Mouse (Mus musculus) left cerebral cortex, adult 8-10 months (tissue): Measurements from ENCODE around the gene Med16. TPM values are rescaled to one million over a fixed set of nuclear protein-coding genes. Genes with fewer than 3 reads are reported as not detected.

ENCODE experiments used
- DNase-seq, 2 experiments: peaks; one replicate each; pipeline ENCODE4 v3.0.0; 2022; ENCODE audit warnings: low spot score in 2 of 2
- total RNA-seq, 4 experiments: library from RNA; stranded (reverse); gene quantifications; 2 replicates each; pipeline ENCODE4 v1.2.4; 2022

Med16 gene
- total RNA-seq, 4 experiments from 2014 or later = 51.9 to 68.0 (median 61.4) TPM

DNA sequence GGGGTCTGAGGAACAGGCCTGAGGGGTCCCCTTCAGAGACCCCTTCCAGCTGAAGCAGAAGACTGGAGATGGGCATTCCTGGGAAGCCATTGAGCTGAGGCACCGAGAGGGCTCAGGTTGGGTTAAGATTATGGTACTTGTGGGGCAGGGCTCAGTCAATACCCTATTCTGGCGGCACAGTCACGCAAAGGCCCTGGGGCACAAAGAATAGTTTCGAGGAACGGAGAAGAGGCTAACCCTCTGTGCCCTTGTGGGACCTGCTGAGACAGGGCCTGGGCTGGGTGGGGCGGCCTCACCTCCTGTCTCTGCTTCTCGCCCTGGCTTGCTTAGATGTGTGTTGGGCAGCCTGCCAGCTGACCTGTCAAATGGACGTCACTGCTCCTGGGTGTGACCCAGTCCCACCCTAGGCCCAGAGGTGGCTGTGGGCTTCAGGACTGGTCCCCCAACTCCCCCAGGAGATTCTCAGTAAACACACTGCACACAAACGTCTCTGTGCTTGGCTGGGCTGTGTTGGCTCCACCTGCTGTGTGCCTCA, 24.5 kb upstream of the Med16 start:
- DNase-seq = no peak

DNA sequence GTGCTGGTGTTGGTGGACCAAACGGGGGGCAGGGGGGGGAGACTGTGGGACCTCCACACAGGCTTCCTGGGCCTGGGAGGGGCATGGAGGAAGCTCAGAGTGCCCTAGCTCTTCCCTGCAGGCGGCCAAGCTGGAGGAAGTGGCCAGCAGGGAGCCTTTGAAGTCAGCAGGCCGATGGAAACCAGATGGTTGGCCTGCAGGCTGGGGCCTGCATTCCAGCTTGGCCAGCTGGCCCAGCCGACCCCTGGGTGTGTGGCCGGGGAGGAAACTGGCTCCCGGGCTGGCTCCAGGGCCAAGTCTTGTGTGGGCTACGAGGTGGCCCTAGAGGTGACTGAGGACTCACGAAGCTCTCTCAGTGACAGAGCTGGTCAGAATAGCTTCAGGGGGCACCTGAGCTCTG, 24.0 kb upstream of the Med16 start:
- DNase-seq = no peak

DNA sequence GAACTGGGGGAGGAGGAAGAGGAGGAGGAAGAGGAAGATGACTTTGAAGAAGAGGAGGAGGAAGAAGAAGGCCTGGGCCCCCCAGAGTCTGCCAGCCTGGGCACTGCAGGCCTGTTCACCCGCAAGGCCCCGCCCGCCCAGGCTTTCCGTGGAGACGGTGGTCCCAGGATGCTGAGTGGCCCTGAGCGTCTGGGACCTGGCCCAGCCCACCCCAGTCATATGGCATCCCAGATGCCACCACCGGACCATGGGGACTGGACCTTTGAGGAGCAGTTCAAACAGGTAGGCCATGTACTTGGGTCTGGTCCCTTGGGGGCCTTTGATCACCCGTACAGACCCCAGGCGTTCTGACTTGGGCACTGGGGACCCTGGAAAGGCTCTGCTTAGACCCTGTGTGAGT, 23.1 kb upstream of the Med16 start:
- no peak for DNase-seq

DNA sequence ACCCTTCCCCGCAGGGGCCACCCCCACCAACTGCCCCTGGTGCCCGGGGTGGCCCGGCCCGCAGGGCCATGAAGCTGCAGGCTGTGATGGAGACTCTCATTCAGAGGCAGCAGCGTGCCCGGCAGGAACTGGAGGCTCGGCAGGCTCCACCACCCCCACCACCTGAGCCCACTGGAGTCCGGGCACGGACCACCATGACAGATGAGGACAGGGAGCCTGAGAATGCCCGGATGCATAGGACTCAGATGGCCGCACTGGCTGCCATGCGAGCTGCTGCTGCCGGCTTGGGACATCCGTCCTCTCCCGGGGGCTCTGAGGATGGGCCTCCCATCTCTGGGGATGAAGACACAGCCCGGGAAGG, 22.1 kb upstream of the Med16 start:
- no peak for DNase-seq

DNA sequence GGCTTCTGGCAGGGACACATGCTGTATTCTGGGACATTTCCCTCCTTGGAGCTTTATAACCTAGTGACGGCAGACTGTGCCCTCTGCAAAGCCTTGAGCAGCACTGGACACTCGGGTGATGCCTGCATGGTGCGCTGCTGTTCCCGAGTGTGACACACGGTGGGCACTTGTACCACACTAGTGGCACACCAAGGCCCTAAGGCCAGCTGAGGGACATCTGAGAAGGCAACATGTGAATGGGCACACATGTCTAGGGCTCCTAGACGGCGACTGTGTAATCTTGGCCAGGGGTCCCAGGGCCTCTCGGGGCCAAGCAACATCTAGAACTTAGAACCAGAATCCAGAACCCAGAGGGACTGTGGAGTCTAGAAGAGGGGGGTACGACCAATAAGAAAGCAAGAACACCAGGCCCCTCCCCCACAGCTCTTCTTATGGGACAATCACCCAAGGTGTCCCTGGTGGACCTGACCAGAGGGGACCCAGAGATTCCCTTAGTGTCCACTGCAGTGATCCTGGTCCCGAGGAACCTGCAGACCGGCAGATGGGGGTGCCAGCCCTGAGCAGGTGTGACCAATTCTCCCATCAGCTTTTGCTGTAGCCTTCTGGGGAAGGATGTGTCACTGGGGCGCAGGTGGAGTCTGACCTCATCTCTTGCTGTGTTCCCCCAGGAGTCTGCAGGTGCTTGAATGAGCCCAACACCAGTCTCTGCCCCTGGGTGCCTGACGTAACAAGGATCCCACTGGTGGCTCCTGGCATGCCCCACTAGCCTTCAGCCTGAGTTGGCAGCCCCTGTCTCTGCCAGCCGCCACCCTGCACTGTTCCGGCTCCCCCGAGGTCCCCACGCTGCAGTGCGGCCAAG, 21.5 kb upstream of the Med16 start:
- no peak for DNase-seq

DNA sequence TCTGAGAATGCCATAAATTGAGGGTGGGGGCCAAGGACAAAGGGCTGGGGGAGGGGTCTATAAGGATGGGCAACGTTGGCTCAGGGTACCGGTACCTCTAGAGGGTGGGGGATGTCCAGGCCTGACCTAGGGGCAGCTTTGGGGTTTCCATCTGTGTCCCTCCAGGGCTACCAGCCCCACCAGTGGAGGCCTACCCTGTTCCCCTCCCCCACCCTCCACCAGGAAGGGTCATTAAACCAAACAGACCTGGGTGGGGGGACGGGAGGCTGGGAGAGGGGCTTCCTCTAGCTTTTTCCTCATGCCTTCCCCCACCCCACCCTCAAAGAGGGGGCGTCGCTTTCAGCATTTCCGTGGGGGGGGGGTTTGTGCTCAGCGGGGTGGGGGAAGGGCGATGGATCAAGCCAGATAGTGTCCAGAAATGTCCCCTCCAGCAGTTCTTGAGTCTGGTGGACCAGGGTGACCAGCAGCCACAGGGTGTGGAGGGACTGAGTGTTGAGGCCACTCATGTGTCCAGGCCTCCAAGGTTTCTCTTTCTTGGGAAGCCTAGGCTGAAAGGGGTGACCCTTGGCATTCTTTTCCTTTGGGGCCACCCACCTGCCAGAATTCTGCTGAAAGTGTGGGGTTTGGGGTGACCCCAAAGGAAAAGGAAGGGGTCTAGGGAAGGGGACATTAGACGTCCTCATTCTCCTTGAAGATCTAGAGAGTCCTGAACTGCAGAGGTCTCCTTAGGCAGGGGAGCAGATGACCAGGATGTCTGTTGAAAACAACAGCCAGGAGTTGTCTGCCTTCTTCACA, 20.4 kb upstream of the Med16 start:
- DNase-seq = no peak

DNA sequence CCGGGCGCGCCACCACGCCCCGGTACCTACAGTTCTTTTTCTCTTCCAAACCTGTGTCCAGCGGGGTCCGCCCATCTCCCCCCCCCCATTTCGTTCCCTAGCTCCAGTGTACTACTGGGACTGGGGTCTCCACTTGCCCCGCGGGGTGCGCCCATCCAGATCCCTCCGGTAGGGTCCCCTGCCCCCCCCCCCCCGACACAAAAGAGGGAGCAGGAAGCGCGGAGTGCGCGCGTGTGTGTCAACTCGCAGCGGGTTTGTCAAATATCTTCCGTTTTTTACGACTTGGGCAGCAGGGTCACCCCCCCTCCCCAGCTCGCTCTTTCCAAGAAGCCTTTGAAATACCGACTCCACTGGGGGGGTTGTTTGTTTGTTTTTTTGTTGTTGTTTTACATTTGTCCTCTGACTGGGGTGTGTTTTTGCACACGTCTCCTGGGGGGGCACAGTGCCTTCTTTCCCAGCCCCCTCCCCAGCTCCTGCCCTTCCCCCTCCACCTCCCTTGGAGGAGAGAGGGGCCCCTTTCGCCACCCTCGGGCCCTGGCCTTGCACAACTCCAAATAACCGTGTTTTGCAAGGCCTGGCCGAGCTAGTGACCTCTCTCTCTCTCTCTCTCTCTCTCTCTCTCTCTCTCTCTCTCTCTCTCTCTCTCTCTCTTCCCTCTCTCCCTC, 19.4 kb upstream of the Med16 start:
- DNase-seq = no peak

DNA sequence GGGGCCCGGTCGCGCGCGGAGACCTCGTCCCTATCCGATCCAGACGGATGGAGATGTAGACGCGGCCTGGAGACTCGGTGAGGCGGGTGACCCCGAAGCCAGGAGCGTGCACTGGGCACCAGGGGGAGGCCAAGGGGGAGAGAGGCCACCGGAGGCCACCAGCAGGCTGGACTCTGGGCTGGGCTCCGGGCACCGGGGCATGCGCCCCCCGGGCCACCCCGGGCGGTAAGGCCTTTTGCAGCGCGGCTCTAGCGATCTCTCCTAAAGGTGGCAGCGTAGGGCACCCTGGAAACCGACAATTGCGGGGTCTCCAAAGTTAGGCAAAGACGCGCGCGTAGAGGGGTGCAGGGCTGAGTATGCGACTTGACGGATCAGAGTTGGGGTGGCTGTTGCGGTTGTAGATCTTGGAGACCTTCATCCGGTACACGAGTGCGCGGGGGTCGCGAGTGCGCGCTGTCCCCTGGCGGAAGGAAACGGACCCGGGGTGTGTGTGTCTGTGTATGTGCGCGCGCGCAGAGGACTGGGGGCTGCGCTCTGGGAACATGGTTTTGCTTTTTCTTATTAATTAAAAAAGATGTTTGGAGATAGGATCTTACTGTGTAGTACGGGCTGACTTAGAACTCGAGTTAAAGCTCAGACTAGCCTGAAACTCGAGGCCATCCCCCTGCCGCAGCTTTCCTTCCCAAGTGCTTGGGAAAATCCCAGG, 18.8 kb upstream of the Med16 start:
- no peak for DNase-seq

DNA sequence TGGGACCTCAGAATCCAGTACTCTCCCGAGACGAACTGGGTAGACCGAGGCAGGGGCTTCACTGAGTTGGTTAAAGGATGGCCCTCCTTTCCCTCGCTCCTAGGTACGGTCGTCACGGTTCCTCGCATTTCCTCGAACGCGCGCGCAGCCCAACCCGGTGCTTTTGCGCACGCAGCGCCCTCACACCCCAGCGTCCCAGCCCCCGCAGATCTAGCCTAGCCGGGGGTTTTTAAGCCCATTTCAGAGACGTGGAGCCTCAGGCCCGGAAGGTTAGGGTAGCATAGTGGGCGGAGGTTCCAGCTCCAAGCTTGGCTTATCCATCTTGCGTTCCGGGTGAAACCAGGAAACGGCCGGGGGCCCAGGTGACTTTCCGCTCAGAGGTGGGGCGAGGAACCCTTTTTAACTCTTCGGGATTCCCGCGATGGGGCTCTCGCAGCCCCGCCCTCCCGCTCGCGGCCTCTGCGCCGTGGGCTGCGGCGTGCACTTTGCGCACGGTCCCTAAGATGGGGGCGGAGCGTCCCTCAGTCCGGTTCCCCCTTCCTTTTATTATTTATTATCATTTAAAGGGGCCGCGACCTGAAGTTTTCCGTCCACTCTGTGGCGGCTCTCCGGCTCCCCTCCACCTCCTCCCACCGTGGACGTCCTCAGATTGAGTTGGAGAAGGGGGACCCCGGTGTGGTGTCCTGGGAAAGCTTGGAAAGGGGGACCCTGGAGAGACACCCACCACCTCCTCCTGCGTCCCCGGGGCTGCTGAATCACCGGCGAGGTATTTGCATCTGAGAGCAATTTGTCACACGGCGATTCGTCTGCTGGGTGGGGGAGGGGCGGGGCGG, 18.0 kb upstream of the Med16 start, which contains the start of gene Arid3a:
Gene Arid3a (plus strand): TSS at position 553 of the 833 bp plus-strand sequence.
- DNase-seq = peak; percentile 71 to 78

DNA sequence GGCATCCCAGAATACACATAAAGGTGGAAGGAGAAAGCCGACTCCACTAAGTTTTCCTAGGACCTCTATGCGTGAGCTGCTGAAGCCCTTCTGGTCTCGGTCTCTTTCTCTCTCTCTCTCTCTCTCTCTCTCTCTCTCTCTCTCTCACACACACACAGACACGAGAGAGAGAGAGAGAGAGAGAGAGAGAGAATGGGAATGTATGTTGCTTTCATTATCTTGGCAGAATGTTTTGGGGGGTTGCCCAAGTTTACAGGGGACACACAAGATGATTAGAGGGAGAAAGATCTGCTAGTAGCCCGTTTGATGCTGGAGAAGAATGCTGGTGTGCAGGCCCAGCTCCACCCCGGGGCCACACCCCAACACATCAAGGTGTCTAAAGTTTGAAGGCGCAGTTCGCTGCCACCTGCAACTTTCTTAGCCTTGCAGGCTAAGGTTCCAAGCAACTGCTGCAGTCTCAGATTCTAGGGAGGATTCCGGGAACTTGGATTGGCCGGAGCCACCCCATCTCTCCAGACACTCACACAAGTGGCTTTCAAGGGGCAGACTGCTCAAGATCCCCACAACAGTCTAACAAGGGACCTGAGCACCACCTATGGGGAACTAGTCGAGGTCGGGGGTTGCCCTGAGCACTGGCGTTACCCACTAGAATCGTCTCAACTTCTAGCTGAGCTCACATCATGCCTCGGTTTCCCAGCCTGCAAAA, 17.2 kb upstream of the Med16 start:
- no peak for DNase-seq

DNA sequence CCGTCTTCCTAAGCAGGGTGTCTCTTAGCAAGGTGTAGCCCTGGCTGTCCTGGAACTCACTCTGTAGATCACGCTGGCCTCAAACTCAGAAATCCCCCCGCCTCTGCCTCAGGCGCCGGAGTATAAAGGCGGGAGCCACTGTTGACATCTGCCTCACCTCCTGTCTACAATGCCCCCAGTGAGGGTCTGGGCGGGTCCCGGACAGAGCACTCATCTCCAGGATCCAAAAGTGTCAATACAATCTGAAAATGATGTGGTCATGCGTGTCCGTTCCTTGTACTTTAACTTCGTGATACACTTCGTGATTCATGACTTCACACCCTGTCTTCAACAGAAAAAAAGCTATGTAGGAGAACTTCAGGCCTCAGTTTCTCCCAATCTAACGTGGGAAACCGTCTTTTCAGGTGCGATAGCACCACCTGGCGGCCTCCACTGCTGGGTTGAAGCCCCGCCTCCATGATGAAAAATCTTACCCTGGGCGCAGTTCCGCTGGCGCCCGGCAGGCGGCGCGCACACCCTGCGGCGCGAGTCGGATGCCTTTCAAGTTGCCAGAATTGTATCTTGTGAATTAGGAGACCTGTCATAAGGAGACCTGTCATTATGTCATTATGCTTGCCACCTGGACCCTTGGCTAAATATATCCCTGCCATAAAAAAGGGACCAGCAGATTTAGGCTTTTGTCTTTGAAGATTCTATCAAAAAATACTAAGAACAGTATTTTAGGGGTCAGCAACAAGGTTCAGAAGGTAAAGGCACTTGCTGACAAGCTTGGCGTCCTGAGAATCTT, 16.5 kb upstream of the Med16 start:
- DNase-seq = peak; percentile 80 to 96

DNA sequence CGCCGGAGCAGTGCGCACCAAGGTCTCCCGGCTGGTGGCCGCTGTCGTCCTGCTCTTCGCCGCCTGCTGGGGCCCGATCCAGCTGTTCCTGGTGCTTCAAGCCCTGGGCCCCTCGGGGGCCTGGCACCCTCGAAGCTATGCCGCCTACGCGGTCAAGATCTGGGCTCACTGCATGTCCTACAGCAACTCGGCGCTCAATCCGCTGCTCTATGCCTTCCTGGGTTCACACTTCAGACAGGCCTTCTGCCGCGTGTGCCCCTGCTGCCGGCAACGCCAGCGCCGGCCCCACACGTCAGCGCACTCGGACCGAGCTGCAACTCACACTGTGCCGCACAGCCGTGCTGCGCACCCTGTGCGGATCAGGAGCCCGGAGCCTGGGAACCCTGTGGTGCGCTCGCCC, 12.8 kb upstream of the Med16 start:
- no peak for DNase-seq

DNA sequence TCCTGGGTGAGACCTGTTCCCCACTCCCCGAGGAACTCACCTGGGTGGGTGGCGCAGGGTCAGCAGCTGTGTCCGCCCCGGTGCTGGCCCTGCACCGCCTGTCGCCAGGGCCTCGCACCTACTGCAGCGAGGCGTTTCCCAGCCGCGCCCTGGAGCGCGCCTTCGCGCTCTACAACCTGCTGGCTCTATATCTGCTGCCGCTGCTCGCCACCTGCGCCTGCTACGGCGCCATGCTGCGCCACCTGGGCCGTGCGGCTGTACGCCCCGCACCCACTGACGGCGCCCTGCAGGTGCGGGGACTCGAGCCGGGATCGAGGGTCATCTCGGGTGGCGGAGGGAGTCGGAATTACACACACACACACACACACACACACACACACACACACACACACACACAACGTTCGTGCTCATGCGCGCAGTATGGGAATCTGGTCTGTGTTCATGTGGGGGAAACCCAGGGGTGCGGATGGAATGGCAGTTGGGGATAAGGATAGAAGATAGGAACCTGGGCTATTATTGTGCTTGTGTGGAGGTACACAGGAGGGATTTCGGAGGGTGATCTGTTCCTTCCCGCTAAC, 12.3 kb upstream of the Med16 start, which contains the start of gene R3hdm4:
Gene R3hdm4 (minus strand): TSS at position 251 of the 578 bp plus-strand sequence.
- no peak for DNase-seq

DNA sequence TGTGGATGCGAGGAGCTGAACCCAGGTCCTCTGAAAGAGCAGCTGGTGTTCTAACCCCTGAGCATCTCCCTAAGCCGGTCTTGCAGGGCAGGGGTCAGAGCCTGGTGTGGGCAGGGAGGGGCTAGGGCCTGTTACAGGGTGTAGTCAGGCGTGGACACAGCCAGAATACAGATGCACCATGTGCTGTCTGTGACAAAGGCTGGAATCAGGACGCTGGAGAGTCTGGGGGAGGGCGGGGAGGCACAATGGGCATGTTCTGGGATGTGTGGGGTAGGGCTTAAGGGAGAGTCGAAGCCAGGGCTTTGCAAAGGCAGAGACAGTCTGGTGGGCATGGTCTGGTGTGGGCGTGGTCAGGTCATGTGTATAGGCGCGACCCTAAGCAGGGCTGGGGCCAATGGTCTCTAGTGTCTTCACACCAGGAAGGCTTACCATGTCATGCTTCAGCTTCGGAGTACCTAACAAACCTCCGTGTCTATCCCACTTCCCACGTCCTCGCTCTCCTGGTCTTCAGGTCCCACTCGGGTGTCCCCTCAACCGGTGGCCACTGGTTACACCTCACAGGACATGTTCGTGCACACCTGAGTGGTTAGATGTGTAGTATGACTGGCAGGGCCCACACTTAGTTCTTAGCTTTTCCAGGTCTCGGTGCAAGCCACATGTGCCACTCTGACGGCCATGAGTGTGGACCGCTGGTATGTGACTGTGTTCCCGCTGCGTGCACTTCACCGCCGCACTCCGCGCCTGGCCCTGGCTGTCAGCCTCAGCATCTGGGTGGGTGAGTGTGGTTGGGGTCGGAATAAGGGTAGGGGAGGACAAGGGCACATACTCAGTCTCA, 11.6 kb upstream of the Med16 start:
- DNase-seq = no peak

DNA sequence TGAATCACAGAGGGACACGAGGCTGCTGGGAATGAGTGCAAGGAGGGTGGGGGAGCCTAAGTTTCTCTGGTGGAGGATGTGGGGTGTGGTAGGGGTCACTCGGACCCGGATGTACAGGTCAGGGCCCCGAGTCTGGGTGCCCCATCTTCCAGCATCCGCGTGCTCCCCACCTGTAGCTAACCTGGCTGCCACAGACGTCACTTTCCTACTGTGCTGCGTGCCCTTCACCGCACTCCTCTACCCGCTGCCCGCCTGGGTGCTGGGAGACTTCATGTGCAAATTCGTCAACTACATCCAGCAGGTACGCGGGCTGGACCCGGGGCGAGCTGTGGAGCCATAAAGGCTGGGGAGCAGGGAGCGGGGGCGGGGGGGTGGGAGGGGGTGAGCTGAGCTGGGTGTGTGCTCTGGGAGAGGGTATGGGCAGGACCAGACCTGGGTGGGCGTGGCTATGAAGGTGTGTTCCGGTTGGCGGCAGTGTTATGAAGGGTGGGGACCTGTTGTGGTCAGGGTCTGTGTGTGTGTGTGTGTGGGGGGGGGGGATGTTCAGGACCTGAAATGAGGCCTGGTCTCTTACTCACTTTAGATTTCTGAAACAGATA, 10.6 kb upstream of the Med16 start:
- no peak for DNase-seq

DNA sequence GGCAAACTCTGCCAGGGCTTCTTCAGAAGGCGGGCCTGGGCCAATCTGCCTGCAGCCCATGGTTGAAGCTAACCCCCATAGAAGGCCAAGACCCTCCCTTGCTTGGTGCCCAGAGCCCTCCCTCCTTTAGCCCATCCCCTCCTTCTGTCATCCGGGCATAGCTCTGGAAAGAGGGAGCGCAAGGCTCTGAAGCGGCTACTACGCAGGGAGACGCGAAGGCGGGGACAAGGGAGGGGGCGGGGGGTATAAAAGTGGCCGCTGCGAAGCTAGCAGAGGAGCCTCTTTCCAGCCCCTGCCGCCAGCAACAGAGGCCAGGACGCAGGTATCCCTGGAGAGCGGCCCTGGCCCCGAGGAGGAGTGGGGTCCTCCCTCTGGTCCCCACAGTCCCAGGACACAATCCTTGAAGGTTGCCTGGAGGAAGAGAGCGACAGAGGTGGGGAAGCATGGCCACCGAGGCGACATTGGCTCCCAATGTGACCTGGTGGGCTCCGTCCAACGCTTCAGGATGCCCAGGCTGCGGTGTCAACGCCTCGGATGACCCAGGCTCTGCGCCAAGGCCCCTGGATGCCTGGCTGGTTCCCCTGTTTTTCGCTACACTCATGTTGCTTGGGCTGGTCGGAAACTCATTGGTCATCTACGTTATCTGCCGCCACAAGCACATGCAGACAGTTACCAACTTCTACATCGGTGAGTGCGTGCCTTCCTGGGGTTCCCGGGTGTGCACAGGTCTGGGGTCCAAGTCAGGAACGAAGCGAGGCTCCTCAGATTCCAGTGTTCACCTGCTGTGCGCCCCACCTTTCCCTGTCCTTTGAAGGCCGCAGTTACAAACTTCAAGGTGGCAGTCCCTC, 9.7 kb upstream of the Med16 start:
- DNase-seq = no peak
